Mouse (Mus musculus) midbrain, embryonic 11.5 days (tissue): Measurements from ENCODE around the gene Ndufb8. TPM values are rescaled to one million over a fixed set of nuclear protein-coding genes. Genes with fewer than 3 reads are reported as not detected.

ENCODE experiments used
- ATAC-seq: fragments of 200-750 bp; cut with Nextera tagmentation; 2 replicates; pipeline ENCODE4 v1.8.0; 2017; ENCODE audit warnings: moderate TSS enrichment, moderate library complexity; ENCODE audit not compliant: low FRiP score
- DNase-seq: peaks from one replicate; pipeline ENCODE4 v3.0.0; 2015; ENCODE audit warnings: low spot score; ENCODE audit errors: missing footprints
- H3K27ac ChIP-seq: fragments of 300-500 bp; sonication (generic); 2 replicates; pipeline ENCODE4 v1.5.1; 2014; ENCODE audit warnings: low read depth, low read length
- H3K27me3 ChIP-seq: fragments of 300-500 bp; sonication (generic); 2 replicates; pipeline ENCODE4 v1.6.1; 2014; ENCODE audit warnings: mild to moderate bottlenecking, low read length, moderate library complexity, mixed read lengths; ENCODE audit not compliant: control insufficient read depth, insufficient read depth
- H3K36me3 ChIP-seq: fragments of 300-500 bp; sonication (generic); 2 replicates; pipeline ENCODE4 v1.6.1; 2014; ENCODE audit warnings: mild to moderate bottlenecking, low read length, moderate library complexity, mixed read lengths; ENCODE audit not compliant: control insufficient read depth, insufficient read depth
- H3K4me1 ChIP-seq: fragments of 300-500 bp; sonication (generic); 2 replicates; pipeline ENCODE4 v1.6.1; 2014; ENCODE audit warnings: low read length; ENCODE audit not compliant: control insufficient read depth, insufficient read depth
- H3K4me2 ChIP-seq: fragments of 300-500 bp; sonication (generic); 2 replicates; pipeline ENCODE4 v1.6.1; 2014; ENCODE audit warnings: mild to moderate bottlenecking, moderate library complexity
- H3K4me3 ChIP-seq: fragments of 300-500 bp; sonication (generic); 2 replicates; pipeline ENCODE4 v1.5.1; 2014; ENCODE audit warnings: low read depth, low read length
- H3K9ac ChIP-seq: fragments of 300-500 bp; sonication (generic); 2 replicates; pipeline ENCODE4 v1.6.1; 2014; ENCODE audit warnings: low read length
- H3K9me3 ChIP-seq: fragments of 300-500 bp; sonication (generic); 2 replicates; pipeline ENCODE4 v1.6.1; 2016; ENCODE audit warnings: low read length; ENCODE audit not compliant: control insufficient read depth
- WGBS: fragments of 180-500 bp; shearing (Covaris S2); extraction: QIAGEN DNeasy Blood & Tissue Kit; methylation state at CpG from one replicate; pipeline ENCODE4 v1.1.7; 2014; 5-methylcytosine and 5-hydroxymethylcytosine counted together
- polyA plus RNA-seq: library from polyadenylated mRNA; unstranded; fragments of >200 nt; fragmentation: Nextera tagmentation; extraction: Ambion mirVana; gene quantifications from 2 replicates; pipeline ENCODE4 v1.2.1, GENCODE M21; 2014

The Ndufb8 gene
- polyA plus RNA-seq, 1 experiment from 2014 or later: 490 TPM

DNA sequence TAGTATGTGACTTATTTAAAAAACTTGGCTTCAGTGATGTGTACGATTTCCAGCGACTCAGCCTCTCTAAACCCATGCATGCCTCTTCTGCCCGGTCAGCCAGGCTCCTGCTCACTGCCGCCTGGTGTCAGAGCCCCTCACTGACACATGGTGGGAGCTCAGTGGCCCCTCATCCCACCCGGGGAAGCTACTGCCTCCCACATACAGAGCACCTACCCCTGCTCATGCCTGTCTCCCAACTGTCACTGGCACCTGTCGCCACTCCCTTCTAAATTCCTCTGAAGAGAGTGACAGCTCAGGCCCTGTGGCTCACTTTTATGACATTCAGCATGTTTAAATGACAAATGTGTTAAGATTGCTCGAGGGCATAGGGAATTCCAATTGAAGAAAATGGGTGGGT is 21.0 kb upstream of the Ndufb8 start:
- no peak overlapping the region for H3K9ac ChIP-seq
- H3K36me3 ChIP-seq: peaks cover 6% of the 10 kb centered on the region
- no peaks in the 10 kb centered on the region for H3K9me3 ChIP-seq
- WGBS: 84% methylated on average over 7 of the region's 7 CpGs
- no peak for ATAC-seq
- no peak overlapping the region for H3K4me2 ChIP-seq
- H3K27ac ChIP-seq: no peak overlapping the region
- H3K4me3 ChIP-seq: no peak overlapping the region
- no peaks in the 10 kb centered on the region for H3K27me3 ChIP-seq
- DNase-seq: no peak
- H3K4me1 ChIP-seq: no peaks in the 10 kb centered on the region

DNA sequence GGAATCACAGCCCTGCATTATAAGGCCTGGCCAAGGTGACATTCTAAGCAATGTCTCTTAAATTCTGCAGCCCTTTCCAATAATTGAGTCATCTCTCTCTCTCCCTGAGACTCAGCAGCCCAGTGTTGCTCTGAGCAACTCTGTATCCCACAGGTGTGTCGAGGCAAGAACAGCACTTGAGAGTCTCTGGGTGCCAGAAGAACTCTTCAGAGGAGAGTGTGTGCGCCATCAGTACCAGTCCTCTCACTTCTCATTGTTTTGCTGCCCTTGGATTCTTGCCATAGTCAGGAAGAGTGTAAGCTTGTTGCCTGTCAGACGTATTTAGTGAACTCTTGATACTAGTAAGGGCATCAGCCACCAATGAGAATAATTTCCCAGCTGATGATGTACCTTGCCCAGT is 12.5 kb upstream of the Ndufb8 start:
- no peak overlapping the region for H3K9ac ChIP-seq
- H3K36me3 ChIP-seq: peaks cover 29% of the 10 kb centered on the region
- H3K9me3 ChIP-seq: no peaks in the 10 kb centered on the region
- H3K4me2 ChIP-seq: no peak overlapping the region
- no peak for DNase-seq
- ATAC-seq: no peak
- no peaks in the 10 kb centered on the region for H3K27me3 ChIP-seq
- H3K4me3 ChIP-seq: no peak overlapping the region
- no peak overlapping the region for H3K27ac ChIP-seq
- peaks cover 11% of the 10 kb centered on the region for H3K4me1 ChIP-seq
- WGBS: 94% methylated on average over 3 of the region's 3 CpGs

DNA sequence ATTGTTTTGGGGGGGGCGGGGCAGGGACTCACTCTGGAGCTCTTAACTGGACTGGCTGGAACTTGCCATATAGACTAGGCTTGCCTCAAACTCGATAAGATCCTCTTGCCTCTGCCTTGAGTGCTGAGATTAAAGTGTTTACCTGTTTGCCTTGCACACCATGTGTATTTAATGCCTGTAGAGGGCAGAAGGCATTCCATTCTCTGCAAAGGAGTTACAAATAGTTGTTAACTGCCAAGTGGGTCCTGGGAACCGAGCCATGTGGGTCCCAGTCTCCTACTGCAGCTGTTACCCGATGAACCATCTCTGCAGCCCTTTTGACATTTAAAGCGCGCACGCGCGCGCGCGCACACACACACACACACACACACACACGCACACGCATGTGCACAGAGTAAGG is 8.8 kb upstream of the Ndufb8 start:
- WGBS: 93% methylated on average over 14 of the region's 14 CpGs
- Histone ChIP-seq H3K36me3 (peaks cover 19% of the 10 kb centered on the region), H3K27me3 (no peaks in the 10 kb centered on the region), H3K4me2 (no peak overlapping the region; the same call in 1 of the 2 replicates), H3K9ac (no peak overlapping the region), H3K4me3 (no peak overlapping the region), H3K4me1 (peaks cover 11% of the 10 kb centered on the region), H3K9me3 (no peaks in the 10 kb centered on the region), H3K27ac (no peak overlapping the region)
- DNase-seq (no peak), ATAC-seq (no peak)

DNA sequence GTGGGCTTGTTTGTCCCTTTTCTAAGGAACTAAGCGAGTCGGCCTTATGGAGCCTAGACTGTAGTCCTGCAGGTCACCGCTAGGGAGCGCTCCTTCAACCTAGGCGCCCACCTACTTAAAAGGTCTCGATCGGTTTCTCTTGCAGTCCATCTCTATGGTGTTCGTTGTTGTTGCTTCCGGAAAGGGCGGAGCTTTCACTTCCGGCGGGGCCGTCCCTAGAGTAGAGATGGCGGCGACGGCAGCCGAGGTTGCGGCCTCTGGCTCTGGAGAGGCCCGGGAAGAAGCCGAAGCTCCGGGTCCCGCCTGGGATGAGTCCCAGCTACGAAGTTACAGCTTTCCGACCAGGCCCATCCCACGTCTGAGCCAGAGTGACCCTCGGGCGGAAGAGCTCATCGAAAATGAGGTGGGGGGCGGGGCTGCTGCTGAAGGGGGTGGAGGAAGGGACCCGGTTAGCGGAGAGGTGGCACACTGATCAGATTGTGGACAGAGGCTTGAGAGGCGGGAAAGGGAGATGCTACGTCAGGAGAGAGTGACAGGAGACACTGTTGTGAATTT is 7.5 kb upstream of the Ndufb8 start, which contains the start of gene Hif1an:
Gene Hif1an, plus strand, starts transcription at position 199 of the 555 bp plus-strand sequence.
- under 1% methylated on average over 33 of the region's 33 CpGs for WGBS

DNA sequence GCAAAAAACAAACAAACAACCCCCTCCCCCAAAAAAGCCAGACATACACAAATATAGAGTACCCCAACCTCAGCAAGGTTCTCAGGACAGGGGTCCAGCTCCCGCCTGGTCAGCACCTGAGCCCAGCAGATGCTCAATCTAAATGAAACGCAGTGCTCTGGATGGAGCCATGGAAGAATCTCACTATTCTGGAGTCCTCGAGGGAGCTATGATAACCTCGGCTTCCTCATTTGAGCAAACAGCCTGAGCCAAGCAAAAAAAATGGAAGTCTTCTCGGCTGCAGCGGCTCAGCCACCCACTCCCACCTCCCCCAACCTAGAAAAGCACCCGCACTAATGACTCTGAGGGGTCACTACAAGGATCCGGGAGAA is 765 bp downstream of the Ndufb8 start:
- Histone ChIP-seq H3K4me2 (peak overlapping the region; percentile 91), H3K27ac (no peak overlapping the region), H3K9me3 (no peaks in the 10 kb centered on the region), H3K4me3 (peak overlapping the region; percentile 93), H3K9ac (peak overlapping the region; percentile 90), H3K36me3 (peaks cover 13% of the 10 kb centered on the region; the same call in 1 of the 2 replicates), H3K4me1 (peaks cover 7% of the 10 kb centered on the region), H3K27me3 (no peaks in the 10 kb centered on the region)
- DNase-seq (no peak), ATAC-seq (0 out of 2 replicates have a peak, but pooled peaks have one; percentile 17)
- 6% methylated on average over 8 of the region's 8 CpGs for WGBS

More for the DNA sequence above, 7.5 kb upstream of the Ndufb8 start, which contains the start of gene Hif1an:
- no peaks in the 10 kb centered on the region for H3K9me3 ChIP-seq
- peak within 1 kb of the TSS; percentile 88 for H3K9ac ChIP-seq
- no peaks in the 10 kb centered on the region for H3K27me3 ChIP-seq
- H3K4me2 ChIP-seq: peak within 1 kb of the TSS; percentile 84
- H3K4me3 ChIP-seq: peak within 1 kb of the TSS; percentile 83
- peak; percentile 100 for DNase-seq
- H3K27ac ChIP-seq: peak within 1 kb of the TSS; percentile 69
- H3K4me1 ChIP-seq: peaks cover 11% of the 10 kb centered on the region
- peaks cover 11% of the 10 kb centered on the region; the same call in 1 of the 2 replicates for H3K36me3 ChIP-seq
- ATAC-seq: peak; percentile 98

DNA sequence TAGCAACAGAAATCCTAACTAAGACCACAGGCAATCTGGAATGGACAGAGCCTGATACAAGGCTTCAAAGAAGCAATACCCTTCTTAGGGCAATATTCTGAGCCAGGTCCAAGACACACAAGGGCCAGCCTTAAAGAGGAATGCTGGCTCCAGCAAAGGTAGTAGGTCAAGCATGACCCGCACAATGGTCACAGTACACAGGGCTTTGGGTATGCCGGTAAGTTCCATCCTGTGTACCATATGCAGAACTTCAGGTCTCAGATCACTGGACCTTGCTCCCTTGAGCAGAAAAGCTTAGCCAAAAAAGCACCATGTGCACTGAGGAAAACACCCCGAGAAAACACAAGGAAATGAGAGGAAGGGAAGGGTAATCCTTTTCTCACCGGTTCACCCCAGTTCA is 2.0 kb downstream of the Ndufb8 start:
- Histone ChIP-seq H3K27me3 (no peaks in the 10 kb centered on the region), H3K9ac (no peak overlapping the region), H3K4me3 (no peak overlapping the region), H3K9me3 (no peaks in the 10 kb centered on the region), H3K4me2 (no peak overlapping the region), H3K27ac (no peak overlapping the region), H3K36me3 (peaks cover 13% of the 10 kb centered on the region; the same call in 1 of the 2 replicates), H3K4me1 (peaks cover 7% of the 10 kb centered on the region)
- DNase-seq: no peak
- 94% methylated on average over 4 of the region's 4 CpGs for WGBS
- ATAC-seq: no peak

DNA sequence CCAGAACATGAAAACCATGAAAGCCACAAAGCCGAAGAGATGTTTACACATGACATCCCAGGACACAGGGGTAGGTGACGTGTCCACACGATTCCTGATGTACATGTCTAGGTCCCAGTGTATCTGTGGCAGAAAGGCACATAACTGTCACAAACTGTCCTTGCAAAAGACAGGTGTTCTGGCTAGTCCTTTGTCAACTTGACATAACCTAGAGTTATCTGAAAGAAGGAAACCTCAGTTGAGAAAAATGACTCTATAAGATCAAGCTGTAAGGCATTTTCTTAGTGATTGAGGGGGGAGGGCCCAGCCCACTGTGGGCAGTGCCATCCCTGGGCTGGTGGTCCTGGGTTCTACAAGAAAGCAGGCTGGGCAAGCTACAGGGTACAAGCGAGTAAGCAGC is 2.5 kb downstream of the Ndufb8 start, which contains the start of gene Gm20538:
Gene Gm20538, minus strand, starts transcription at position 101 of the 400 bp plus-strand sequence.
- no peak within 1 kb of the TSS for H3K9ac ChIP-seq
- ATAC-seq (no peak), DNase-seq (no peak)
- WGBS: 94% methylated on average over 4 of the region's 4 CpGs
- no peaks in the 10 kb centered on the region for H3K27me3 ChIP-seq
- H3K36me3 ChIP-seq: peaks cover 13% of the 10 kb centered on the region; the same call in 1 of the 2 replicates
- peaks cover 7% of the 10 kb centered on the region for H3K4me1 ChIP-seq
- no peak within 1 kb of the TSS for H3K27ac ChIP-seq
- no peak within 1 kb of the TSS for H3K4me2 ChIP-seq
- no peaks in the 10 kb centered on the region for H3K9me3 ChIP-seq
- no peak within 1 kb of the TSS for H3K4me3 ChIP-seq

DNA sequence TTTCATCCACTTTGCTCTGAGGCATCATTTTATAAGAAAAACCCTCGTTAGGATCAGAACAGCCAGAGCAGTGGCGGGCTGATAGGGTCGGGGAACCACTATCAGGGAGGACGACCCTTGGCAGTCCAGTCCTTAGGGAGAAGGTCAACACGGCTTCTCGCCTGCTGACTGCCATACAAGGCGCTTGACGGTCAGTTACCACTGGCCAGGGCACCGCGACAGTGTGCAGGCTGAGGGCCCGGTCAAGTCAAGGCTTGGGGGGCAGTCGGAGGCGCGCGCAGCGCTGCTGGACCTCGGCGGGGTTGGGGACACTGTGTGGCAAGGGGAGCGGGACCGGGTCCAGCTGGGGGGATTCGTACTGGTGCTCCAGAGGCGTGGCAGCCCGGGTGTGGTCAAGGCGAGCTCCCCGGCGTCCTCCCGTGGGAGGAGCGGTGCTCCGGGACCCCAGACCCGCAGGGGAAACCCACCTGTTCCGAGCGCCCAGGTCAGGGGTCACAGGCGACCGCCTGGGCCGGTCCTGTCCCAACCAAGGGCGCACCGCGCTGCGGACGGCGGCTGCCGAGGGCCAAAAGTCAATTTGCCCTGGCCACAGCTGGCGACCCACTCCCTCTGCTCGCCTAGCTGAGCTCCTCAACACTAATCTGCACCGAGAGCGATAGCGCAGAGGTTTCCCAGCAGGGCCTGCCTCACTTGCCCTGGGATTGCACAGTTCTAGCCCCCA is 9.8 kb downstream of the Ndufb8 start, which contains the start of gene Sec31b:
Gene Sec31b, minus strand, starts transcription at position 544 of the 721 bp plus-strand sequence.
- peaks cover 30% of the 10 kb centered on the region for H3K27me3 ChIP-seq
- DNase-seq (peak; percentile 91), ATAC-seq (peak; percentile 63)
- H3K4me1 ChIP-seq: peaks cover 6% of the 10 kb centered on the region
- H3K36me3 ChIP-seq: peaks cover 8% of the 10 kb centered on the region; the same call in 1 of the 2 replicates
- H3K4me2 ChIP-seq: peak within 1 kb of the TSS; percentile 79
- peaks cover 4% of the 10 kb centered on the region; the same call in 1 of the 2 replicates for H3K9me3 ChIP-seq
- H3K27ac ChIP-seq: no peak within 1 kb of the TSS
- H3K9ac ChIP-seq: peak within 1 kb of the TSS; percentile 68
- WGBS: 2% methylated on average over 47 of the region's 47 CpGs
- H3K4me3 ChIP-seq: peak within 1 kb of the TSS; percentile 54

DNA sequence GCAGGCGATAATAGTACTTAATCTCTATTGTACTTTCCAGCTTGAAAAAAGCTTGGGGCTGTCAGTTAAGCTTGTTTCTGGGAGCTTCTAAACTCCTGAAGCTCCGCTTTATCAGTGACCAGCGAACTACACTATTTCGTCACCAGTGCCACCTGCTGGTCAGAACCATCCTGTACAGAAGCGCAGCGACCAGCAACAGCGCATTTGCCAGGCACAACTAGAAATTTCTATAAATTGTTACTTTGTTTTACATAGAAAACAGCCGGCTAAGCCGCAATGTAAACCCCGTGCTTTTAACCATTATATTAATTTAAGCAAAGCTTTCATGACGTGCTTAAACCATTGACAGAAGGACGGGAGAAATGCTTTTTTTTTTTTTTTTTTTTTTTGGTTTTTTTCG is 10.5 kb downstream of the Ndufb8 start:
- Histone ChIP-seq H3K4me3 (peak overlapping the region; percentile 54), H3K4me2 (peak overlapping the region; percentile 79)
- no peak for ATAC-seq

More for the DNA sequence above, 10.5 kb downstream of the Ndufb8 start:
- H3K9ac ChIP-seq: no peak overlapping the region
- H3K4me1 ChIP-seq: peaks cover 6% of the 10 kb centered on the region
- H3K27ac ChIP-seq: no peak overlapping the region
- H3K9me3 ChIP-seq: peaks cover 4% of the 10 kb centered on the region; the same call in 1 of the 2 replicates
- H3K27me3 ChIP-seq: peaks cover 30% of the 10 kb centered on the region
- peak; percentile 98 for DNase-seq
- 2% methylated on average over 13 of the region's 13 CpGs for WGBS
- H3K36me3 ChIP-seq: peaks cover 1% of the 10 kb centered on the region; the same call in 1 of the 2 replicates
